Mouse (Mus musculus): Measurements from ENCODE around the gene Rhd. TPM values are rescaled to one million over a fixed set of nuclear protein-coding genes. Genes with fewer than 3 reads are reported as not detected.
A peak's percentile ranks its signal among the peaks of the same experiment; 100 is the strongest.
"Not testable (repeated sequence)": the region's sequence is repeated elsewhere in the genome, so short reads cannot be mapped to it uniquely, and the experiment has no call there.

Gene Rhd
- total RNA-seq, 2 experiments from 2014 or later = not detected

GRCm38 (mm10) chr4:134901126-134901525 is 36.8 kb downstream of the Rhd start:
- DNase-seq (ENCODE audit: low spot score in 2 of 2) = no peak

DNA sequence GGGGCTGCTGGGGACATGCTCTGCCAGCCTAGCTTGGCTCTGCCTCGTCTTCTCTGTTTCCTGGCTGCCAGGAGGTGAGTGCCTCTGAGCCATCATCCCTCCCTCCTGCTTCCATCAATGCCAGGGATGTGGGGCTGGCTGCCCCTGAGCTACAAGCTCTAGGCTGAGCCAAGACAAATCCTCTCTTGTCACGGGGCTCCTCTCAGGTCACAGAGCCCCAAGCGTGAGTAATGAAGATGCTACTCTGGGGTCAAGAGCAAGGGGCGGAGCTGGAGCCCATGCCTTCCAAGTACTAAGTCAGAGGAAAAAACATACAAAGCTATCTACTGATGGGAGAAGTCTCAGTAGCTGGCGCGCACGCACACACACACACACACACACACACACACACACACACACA is 38.7 kb downstream of the Rhd start:
- DNase-seq (ENCODE audit: low spot score in 2 of 2) = no peak

DNA sequence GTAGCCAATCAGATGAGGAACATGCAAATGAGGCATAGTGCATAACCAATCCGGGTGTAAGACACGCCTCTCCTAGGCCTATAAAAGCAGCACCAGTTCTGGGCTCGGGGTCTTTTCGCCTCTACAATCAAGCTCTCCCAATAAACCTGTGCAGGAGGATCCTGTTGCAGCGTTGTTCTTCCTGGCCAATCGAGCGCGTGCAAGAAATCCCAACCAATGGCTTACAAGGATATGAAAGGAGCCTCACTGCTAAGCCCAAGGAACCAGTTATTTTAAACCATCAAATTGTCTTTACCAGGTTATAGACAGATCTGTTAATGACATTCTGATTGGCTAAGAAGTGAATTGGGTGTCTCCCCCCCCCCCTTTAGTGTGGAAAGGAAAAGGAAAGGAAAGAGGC is 47.1 kb downstream of the Rhd start:
- not testable (repeated sequence) for DNase-seq (ENCODE audit: low spot score in 2 of 2)

DNA sequence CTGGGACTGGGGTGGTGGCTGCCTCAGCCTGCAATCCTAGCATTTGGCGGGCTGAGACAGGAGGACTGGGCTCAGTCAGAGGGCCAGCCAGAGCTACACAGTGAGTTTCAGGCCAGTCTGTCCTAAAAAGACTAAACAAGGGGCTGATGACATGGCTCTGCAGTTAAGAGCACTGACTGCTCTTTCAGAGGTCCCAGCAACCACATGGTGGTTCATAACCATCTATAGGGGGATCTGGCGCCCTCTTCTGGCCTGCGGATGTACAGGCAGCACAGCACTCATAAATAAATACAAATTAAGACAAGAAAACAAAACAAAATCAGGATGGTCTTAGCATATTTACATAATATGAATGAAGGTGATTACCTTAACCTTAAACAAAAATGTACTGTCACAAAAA is 49.1 kb downstream of the Rhd start:
- peak; percentile 50 to 75 for DNase-seq (ENCODE audit: low spot score in 2 of 2)

DNA sequence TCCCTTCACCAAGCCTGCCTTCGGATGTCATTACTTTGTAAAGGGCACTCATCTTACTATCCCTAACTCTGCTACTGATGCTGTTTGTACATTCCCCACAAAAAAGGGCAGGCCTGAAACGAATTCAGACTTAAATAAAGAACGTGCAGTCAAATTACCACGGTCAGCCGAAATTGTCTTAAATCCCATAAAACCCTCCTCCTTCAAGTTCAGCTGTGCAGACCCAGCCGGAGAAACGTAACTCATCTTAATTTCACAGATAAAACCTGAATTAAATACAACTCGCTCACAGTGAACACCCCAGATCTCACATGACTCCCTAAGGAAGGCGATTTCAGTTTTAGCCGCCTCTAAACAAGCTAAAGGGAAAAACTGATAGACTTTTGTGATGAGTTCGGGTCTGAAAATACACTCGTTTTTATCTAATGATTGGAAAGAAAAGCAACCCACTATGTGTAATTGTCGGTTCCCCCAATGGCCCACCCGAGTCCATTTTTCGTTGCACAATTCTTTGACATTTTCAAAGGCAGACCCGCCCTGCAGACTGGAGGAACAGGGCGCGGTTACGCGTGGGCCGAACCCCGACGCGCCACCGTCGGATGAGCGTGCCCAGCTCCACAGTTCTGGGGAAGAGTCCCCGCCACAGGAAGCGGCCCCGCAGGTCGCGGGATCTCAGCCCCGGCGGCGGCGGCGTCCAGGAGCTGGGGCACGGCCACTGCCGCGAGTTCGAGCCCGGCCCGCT is 50.0 kb downstream of the Rhd start:
- DNase-seq (ENCODE audit: low spot score in 2 of 2) = peak; percentile 25 to 58

DNA sequence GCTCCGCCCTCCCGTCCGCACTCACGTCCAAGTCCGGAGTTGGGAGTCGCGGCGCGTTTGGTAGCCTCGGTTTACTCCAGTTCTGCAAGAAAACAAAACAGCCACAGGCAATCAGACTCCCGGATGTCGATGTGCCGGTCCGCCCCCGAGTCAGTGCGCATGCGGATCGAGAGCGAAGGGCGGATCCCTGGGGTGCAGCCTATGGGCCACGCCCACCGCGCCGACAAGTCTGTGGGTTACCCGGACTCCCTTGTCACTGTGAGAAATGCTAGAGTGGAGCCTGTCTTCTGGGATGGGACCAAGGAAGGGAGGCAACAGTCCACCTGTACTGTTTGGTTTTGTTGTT is 50.5 kb downstream of the Rhd start, which contains the start of gene Tmem50a:
TSS of gene Tmem50a (minus strand) at position 161 of the 346 bp plus-strand sequence.
- DNase-seq (ENCODE audit: low spot score in 2 of 2) = peak; percentile 92 to 93

- DNase-seq (ENCODE audit: low spot score in 2 of 2) = no peak
Observed at GRCm38 (mm10) chr4:134915223-134916050, 51.1 kb downstream of the Rhd start.

- DNase-seq (ENCODE audit: low spot score in 2 of 2) = no peak
Observed at GRCm38 (mm10) chr4:134917194-134917593, 52.9 kb downstream of the Rhd start.

DNA sequence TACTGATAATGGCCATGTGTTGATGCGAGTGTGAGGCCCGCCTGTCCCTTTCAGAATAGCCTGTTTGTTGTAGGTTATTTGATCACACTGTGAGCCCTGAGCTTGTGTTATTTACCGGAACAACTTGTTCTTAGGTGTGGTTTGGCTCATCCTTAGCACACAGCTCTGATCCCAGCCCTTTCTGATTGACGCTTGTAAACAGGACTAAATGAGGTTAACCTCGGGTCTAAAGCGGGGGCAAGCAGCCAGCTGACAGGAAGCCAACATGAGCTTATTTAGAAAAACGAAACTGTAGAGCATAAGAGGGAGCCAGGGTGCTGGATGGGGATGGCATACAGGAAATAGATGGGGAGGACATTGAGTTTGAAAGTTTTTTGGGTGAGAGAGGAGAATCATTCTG is 54.0 kb downstream of the Rhd start:
- DNase-seq (ENCODE audit: low spot score in 2 of 2) = no peak

GRCm38 (mm10) chr4:134919733-134920540 is 55.6 kb downstream of the Rhd start:
- no peak for DNase-seq (ENCODE audit: low spot score in 2 of 2)

DNA sequence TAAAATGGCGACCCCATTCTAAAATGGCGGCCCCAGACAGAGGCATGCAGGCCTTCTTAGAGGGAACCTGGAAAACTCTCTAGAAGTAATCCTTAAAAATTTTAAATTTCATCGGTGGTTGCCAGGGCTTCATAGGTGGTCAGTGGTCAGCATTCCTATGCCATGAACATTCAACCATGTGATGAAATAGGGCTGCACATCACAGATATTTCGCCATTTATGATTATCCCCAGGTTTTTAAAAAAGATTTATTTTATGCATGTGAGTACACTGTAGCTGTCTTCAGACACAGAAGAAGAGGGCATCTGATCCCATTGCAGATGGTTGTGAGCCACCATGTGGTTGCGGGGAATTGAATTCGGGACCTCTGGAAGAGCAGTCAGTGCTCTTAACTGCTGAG is 56.3 kb downstream of the Rhd start:
- no peak for DNase-seq (ENCODE audit: low spot score in 2 of 2)

DNA sequence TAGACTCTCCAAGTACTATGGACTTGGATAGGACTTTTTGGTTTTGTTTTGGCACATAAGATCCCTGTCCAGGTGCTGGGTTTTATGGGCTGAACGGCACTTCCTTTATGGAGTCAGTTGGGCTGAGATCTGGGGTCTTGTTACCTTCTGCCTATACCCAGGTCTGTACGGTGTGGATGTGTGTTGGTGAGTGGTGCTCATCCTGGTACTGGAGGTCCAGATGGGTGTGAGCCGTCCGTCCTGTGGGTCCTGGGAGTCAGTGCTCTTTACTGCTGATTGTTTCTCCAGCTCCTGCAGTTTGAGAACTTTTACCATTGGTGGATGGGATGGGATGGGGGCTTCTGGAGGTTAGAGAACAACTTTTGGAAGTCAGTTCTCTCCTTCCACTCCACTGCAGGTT is 57.4 kb downstream of the Rhd start:
- no peak for DNase-seq (ENCODE audit: low spot score in 2 of 2)

- no peak for DNase-seq (ENCODE audit: low spot score in 2 of 2)
Observed at GRCm38 (mm10) chr4:134922111-134922924, 58.0 kb downstream of the Rhd start.

- peak; percentile 44 to 46 for DNase-seq (ENCODE audit: low spot score in 2 of 2)
Observed at GRCm38 (mm10) chr4:134922925-134923244, 58.5 kb downstream of the Rhd start.

DNA sequence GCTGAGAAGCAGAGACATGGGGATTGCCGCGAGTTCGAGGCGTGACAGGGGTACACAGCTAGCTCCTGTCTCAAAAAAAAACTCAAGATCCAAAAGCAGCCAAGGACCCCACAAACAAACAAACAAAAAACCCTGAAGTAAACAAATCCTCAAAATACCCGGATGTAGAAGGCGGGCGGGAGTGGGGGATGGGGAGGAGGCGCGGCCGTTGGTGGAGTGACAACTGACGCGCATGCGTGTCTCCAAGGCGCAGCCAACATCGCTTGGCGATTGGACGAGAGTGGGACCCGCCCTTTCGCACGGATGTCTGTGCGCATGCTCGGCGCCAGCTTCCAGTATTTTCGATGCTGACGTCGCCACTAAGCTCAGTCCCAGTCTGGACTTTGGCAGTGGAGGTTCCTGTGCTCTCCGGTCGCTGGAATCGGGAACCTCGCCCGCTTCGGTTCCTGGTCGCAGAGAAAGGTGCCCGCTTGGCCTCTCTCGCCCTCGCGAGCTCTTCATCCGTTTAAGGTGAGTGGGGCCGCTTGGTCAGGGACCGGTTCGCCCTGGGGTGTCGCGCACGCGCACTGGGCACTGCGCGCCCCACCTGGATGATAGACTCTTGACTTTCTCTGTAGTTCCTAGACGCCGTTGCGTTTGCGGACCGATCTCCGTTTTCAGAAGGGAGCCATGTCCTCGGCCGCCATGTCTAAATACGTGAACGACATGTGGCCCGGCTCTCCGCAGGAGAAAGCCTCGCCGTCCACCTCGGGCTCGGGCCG is 59.1 kb downstream of the Rhd start, which contains the start of gene Rsrp1:
TSS of gene Rsrp1 (plus strand) at position 335 of the 761 bp plus-strand sequence.
- DNase-seq (ENCODE audit: low spot score in 2 of 2) = peak; percentile 96 to 97

DNA sequence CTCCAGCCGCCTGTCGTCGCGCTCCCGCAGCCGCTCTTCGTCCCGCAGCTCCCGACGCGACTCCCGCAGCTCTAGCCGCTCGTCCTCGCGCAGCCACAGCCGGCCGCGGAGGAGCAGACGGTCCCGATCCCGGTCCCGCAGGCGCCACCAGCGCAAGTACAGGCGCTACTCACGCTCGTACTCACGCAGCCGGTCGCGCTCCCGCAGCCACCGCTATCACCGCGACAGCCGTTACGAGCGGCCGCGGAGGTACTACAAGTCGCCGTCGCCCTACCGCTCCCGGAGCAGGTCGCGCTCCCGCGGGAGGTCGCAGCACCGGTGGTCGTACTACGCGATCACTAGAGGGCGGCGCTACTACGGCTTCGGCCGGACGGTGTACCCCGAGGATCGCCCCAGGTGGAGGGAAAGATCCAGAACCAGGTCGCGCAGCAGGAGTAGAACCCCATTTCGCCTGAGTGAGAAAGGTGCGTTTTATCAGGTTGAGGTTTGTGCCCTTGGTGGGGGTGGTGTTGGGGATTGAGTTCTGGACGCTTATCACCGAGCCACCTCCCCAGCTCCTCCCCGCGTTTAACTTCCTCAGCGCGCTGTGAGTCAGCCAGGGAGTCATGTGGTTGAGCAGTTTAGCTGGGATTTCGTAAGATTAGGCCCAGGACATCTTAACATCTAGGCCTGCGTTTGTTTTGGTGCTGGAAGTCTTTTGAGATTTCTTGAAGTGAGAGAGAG is 59.8 kb downstream of the Rhd start:
- no peak for DNase-seq (ENCODE audit: low spot score in 2 of 2)

GRCm38 (mm10) chr4:134925206-134925605 is 60.9 kb downstream of the Rhd start:
- DNase-seq (ENCODE audit: low spot score in 2 of 2) = no peak

- no peak for DNase-seq (ENCODE audit: low spot score in 2 of 2)
Observed at GRCm38 (mm10) chr4:134927815-134928463, 63.6 kb downstream of the Rhd start.

- DNase-seq (ENCODE audit: low spot score in 2 of 2) = no peak
Observed at GRCm38 (mm10) chr4:134928464-134928836, 64.1 kb downstream of the Rhd start.

Data from left cerebral cortex, adult 18-20 months (tissue).